Mouse (Mus musculus): Measurements from ENCODE around the gene Lrrc71.

Lrrc71 gene

DNA sequence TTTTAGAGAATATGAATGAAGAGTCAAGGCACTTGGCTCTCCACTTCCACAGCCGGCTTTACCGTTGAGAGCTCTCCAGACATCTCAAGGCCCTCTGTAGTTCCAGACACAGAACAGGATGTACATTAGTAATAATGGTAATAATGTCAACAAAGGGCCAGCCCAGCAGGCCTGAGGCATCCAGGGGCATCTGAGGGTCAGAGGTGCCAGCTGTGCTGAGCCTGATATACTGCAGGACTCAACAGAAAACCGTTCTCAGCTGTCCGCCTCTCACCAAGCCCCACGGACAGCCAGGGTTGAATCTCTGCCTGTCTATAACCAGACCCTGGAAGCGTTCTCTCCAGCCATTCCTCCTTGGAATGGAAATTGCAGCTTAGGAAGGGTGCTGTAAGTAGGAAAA is 23.9 kb downstream of the Lrrc71 start:
- no peak for DNase-seq (ENCODE audit: low spot score in 2 of 2)

DNA sequence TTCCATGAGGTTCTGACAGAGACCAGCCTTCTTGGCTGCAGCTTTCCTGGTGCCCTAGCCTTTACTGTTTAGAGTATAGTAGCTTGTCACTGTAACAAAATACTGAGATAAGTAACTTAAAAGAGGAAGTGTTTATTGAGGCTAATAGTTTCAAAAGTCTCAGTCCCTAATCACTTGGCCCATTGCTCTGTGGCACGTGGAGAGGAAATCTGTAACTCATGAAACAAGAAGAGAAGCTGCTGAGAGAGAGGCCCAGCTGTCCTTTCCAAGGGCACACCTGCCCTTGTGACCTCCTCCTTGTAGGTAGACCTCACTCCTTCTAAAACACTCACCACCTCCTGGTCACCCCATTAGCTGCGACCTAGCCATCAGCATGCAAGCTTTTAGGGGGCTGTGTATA is 29.9 kb downstream of the Lrrc71 start:
- no peak for DNase-seq (ENCODE audit: low spot score in 2 of 2)

Measured in frontal cortex, postnatal 10 days (tissue).